Mouse (Mus musculus): ENCODE measurements around the gene Rbm19.

DNA sequence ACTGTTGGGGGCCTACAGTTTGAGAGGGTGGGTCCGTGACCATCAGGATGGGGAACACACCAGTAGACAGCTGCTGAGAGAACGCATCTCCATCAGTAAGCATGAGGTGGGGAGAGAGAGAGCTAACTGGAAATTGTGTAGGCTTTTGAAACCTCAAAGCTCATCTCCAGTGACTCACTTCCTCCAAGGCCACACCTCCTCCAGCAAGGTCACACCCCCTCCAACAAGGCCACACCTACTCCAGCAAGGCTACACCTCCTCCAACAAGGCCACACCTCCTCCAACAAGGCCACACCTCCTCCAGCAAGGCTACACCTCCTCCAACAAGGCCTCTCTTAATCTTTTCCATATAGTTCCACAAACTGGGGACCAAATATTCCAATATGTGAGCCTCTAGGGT lies 13.9 kb downstream of the Rbm19 start:
- TF ChIP-seq CTCF (IDR thresholded peaks at IDR 0.05; ENCODE audit: low read depth, low read length), result no peak
- no peak for TF ChIP-seq POLR2A (IDR thresholded peaks at IDR 0.05; ENCODE audit: extremely low read depth, insufficient read depth, low read length)
